Mouse (Mus musculus) cerebellum, adult 11-12 months (tissue): ENCODE data around the gene Ccdc71l.
A peak's percentile ranks its signal among the peaks of the same experiment; 100 is the strongest.

ENCODE experiments used
- DNase-seq: peaks from one replicate; pipeline ENCODE4 v3.0.0; 2022

The Ccdc71l gene

DNA sequence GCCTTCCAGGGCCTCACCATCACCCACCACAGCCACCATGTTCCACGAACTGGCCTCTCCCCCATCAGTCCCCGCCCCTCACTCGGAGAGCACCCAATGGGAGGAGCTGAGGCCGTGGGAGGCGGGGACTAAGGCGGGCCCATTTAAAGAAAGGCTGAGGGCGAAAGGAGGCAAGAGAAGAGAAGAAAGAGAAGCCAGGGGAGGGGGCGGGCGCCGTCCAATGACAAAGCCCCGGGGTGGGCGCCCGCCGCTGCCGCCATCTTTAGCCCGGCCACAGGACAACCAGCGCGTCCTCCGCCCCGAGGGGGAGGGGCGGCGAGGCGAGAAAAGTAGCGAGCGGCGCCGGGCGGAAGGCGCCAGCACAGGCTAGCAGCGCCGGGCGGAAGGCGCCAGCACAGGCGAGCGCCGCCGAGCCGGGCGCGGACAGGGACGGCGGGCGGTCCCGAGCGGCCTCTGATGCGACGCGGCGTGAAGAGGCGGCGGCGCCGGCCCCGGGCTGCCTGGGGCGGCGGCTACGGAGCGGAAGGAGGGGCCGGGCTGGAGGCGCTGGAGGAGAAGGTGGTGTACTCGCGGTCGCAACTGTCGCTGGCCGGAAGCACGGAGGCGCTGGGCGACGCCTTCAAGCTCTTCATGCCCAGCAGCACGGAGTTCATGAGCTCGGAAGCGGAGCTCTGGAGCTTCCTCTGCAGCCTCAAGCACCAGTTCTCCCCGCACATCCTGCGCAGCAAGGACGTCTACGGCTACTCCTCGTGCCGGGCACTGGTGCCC, at the start of gene Ccdc71l:
Ccdc71l (plus strand) TSS at position 177 of the 768 bp plus-strand sequence.
- DNase-seq, result peak; percentile 85

DNA sequence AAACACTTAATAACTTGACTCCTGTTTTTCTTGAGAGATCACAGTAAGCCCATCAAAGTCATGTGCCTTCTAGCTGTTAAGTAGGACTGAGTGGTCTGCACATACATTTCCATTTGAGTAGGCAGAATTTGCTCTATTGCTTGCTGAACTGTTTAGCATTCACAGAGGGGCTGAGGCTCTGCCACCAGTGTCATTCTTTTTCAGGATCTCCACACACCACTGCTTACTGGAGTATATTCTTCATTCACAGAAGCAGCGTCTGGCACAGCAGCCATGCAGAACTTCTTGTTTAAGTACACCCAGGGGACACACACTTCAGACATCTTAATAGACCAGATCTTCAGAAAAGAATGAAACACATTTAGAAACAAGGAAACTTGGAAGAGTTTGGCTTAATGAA, 39.4 kb upstream of the Ccdc71l start:
- DNase-seq, result no peak

DNA sequence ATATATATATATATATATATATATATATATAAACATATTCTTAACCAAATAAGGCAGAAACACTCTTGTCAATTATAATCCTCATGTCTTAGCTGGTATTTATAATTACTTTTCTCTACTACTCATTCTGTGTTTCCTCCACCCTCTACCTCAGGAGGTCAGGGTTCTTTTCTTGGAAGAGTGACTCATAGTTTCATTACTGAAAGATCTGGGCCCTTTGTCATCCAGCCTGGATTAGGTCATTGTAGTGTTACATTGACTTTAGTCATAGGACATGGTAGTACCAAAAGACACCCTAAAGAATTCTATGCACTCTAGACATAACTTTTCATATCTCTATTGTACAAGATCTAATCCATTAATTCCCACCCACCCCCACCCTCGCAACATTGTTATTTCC, 35.0 kb upstream of the Ccdc71l start:
- no peak for DNase-seq

DNA sequence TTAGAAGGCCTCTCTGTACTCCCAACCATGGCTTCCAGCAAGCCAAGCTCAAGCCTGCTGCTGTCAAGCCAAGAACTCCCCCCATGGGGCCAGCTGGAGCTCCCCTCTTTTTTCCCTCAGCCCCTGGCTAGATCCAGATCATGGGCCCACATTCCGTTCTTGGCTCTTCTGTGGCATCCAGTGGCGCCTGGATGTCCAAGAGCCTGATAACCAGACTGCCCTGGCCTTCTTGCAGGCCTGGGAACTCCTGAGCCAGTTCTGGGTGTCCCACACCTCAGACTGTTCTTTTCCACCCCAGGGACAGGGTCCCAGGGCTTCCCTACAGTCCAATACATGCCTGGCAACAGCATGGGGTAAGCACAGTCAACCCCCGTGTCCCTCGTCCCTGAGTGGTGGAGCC, 32.4 kb upstream of the Ccdc71l start:
- no peak for DNase-seq

DNA sequence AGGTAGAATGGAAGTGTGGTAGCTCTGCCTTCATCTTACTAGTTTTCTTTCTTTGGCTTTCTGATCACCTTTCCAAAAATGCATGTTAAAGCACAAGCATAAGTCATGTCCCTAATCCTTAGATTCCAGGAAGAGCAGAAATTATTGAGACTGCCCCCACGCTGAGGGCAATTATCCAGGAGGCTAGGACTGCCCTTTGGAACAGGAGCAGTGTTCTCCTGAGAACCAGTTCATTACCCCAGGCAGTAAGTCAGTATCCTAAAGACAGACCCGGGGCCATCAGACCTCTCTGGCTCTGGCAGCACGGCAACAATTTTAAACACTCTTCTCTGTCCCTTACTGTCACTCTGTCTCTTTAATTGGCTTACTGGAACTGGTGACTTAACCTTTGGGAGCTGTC, 30.0 kb upstream of the Ccdc71l start:
- DNase-seq, result no peak

DNA sequence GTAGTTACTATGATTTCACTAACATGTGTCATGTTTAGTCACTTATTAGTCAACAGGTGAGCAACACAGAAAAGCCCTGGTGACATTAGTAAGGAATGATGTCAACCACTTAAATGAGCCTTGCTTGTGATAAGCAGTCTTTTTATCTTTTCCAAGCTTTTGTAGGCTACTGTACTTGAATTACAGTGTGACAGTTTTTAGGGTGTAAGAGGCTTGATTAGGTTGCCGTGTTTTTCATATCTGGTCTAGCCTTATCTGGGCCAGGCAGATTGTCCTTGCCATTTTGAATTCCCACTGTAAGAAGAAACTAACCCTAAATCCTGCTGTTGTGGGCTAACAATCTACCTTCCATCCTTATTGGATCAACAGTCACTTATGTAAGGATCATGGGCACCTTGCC, 26.6 kb upstream of the Ccdc71l start:
- no peak for DNase-seq

DNA sequence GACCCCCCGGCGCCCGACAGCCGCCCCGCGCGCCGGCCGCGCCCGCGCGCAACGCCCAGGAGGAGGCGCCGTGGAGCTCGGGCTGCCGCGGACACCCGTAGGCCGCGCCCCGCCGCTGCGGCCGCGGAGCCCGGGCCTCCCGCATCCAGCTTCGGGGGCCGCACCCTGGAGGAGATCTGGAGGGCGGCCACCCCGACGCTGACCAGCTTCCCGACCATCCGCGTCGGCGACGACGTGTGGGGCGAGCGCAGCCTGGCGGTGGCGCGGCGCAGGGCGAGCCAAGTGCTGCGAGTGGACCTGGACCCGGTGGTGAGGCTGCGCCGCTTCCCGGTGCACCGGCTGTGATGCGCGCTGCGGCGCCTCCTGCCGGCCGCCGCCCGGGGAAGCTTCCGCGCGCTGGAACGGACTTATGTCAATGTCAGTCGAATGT, 807 bp downstream of the Ccdc71l start:
- DNase-seq, result peak; percentile 86

DNA sequence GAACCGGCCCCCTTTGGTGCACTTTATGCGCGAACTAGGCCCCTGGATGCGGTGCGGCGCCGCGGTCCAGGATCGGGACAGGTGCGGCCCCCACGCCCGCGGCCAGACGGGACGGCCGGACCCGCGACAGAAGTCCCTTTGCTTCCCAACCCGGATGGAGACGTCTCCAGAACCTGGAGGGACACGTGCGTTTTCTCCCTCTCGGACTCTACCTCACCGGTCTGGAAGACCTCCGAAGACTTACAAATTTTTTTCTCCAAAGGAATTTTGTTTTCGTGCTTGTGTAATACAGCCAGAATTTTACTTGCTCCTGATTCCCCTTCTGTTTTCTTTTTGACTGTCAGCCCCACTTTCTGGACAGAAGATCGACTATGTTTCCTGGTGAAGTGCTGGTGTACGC, 1.2 kb downstream of the Ccdc71l start:
- no peak for DNase-seq

DNA sequence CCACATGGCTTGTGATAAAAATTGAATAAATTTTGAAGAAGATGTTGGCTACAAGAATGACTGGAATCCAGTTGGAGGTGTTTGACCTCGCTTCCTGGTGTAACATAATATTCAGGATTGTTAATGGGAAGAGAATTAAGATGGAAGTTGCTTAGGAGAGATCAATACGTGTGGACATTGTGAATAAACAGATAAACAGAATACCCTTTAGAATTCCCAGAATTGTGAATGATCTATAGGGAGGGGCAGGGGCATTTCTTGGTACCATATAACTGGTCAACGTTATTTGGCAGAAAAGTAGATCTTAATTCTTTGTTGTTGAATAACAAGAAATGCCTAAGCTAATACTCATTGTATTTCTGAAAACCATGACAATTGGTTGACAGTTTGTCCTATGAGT, 2.0 kb downstream of the Ccdc71l start:
- DNase-seq, result no peak

DNA sequence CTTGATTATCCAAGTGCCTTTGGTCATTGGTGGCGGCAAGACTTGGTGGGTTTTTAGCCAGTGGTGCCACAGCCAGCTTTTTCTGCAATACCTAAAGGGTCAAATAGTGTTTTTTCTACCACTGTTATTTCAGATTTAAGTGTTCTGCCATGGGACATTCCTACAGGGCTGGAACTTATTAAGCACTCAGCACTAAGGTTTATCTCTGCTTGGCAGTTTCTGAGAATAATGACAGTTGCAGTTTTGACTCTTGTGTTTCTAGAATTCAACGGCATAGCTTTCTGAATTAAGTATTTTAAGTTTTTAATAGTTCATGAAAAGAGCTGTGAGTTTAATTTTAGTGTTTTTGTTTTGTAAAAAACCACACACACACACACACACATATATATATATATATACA, 2.5 kb downstream of the Ccdc71l start:
- DNase-seq, result no peak

DNA sequence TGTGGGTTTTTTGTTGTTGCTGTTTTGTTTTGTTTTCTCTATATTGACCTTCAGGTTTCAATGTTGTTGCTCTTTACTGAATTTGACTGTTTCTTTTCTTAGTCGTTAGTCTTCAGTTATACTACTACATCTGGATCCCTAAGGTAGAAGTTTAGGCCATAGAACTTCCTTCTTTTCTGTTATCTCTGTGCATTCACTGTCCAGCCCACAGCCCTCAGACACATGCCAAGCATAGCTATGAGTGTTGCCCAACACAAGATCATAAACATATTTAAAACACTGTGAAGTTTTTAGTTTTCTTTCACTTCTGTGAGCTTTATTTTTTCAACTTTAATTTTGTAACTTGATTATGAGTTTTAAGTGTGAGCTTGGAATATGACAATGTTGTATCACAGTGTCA, 41.0 kb downstream of the Ccdc71l start:
- DNase-seq, result no peak

DNA sequence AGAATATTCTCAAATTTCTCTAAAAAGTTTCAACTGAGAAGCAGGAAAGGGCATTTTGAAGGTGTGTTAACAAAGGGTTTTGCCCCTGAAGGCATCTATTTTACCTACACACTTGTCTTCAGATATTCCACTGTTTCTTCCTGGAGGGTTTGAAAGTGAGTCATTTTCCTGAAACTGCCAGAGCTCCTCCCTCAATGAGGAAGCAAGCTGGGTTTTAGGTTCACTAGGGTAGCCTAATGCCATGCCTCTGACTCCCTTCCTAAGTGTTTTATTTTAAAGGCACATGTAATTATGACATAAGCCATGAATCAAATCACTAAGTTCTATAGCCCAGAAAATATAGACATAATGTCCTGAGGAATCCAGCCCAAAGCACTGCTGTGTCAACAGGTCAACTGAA, 49.3 kb downstream of the Ccdc71l start:
- no peak for DNase-seq

DNA sequence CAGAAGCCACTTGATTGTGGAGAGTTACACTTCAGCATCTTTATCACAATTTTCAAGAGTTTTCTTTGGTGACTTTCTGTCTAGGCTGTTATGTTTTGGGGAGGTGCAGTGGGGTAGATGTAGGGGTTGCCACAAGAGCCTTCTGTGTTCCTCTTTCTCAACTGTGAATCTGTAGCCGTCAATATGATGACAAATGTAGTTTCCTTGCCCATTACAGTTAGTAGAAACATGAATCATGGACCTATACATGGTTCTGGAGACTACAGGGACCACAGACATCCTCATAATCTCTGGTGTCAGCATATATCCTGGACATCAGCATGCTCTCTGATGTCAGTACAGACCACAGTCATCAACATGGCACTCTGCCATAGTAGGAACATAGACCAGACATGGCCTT, 52.5 kb downstream of the Ccdc71l start:
- no peak for DNase-seq
